Mouse (Mus musculus) neural tube, embryonic 14.5 days (tissue): ENCODE data around the gene Cdh24. TPM values are rescaled to one million over a fixed set of nuclear protein-coding genes. Genes with fewer than 3 reads are reported as not detected.

Experiments
- ATAC-seq: fragments of 200-750 bp; cut with Nextera tagmentation; 2 replicates; pipeline ENCODE4 v1.8.0; 2017; ENCODE audit warnings: low read depth, mild to moderate bottlenecking, moderate TSS enrichment, moderate library complexity
- H3K27ac ChIP-seq: fragments of 300-500 bp; sonication (generic); 2 replicates; pipeline ENCODE4 v1.5.1; 2014; ENCODE audit warnings: low read depth, mild to moderate bottlenecking, control low read depth, low read length, moderate library complexity, mixed read lengths
- H3K27me3 ChIP-seq: fragments of 300-500 bp; sonication (generic); 2 replicates; pipeline ENCODE4 v1.6.1; 2014; ENCODE audit warnings: low read length; ENCODE audit not compliant: control insufficient read depth, insufficient read depth
- H3K36me3 ChIP-seq: fragments of 300-500 bp; sonication (generic); 2 replicates; pipeline ENCODE4 v1.6.1; 2014; ENCODE audit warnings: low read length, mixed read lengths; ENCODE audit not compliant: control insufficient read depth, insufficient read depth
- H3K4me1 ChIP-seq: fragments of 300-500 bp; sonication (generic); 2 replicates; pipeline ENCODE4 v1.6.1; 2014; ENCODE audit warnings: low read length; ENCODE audit not compliant: control insufficient read depth, insufficient read depth
- H3K4me2 ChIP-seq: fragments of 300-500 bp; sonication (generic); 2 replicates; pipeline ENCODE4 v1.6.1; 2014; ENCODE audit warnings: mild to moderate bottlenecking, low read depth, low read length, control low read depth
- H3K4me3 ChIP-seq: fragments of 300-500 bp; sonication (generic); 2 replicates; pipeline ENCODE4 v1.5.1; 2014; ENCODE audit warnings: low read depth, low read length, control low read depth, mixed read lengths
- H3K9ac ChIP-seq: fragments of 300-500 bp; sonication (generic); replicated peaks from 2 replicates; pipeline ENCODE4 v1.6.1; 2014; ENCODE audit warnings: low read depth, mild to moderate bottlenecking, control low read depth, low read length, mixed read lengths
- H3K9me3 ChIP-seq: fragments of 300-500 bp; sonication (generic); 2 replicates; pipeline ENCODE4 v1.6.1; 2016; ENCODE audit warnings: low read length; ENCODE audit not compliant: control insufficient read depth
- WGBS: fragments of 180-500 bp; shearing (Covaris S2); extraction: QIAGEN DNeasy Blood & Tissue Kit; methylation state at CpG from one replicate; pipeline ENCODE4 v1.1.7; 2014; 5-methylcytosine and 5-hydroxymethylcytosine counted together
- polyA plus RNA-seq: library from polyadenylated mRNA; unstranded; fragments of >200 nt; fragmentation: Nextera tagmentation; extraction: Ambion mirVana; gene quantifications from 2 replicates; pipeline ENCODE4 v1.2.1, GENCODE M21; 2014

The Cdh24 gene
- polyA plus RNA-seq, 1 experiment from 2014 or later = 12.5 TPM

DNA sequence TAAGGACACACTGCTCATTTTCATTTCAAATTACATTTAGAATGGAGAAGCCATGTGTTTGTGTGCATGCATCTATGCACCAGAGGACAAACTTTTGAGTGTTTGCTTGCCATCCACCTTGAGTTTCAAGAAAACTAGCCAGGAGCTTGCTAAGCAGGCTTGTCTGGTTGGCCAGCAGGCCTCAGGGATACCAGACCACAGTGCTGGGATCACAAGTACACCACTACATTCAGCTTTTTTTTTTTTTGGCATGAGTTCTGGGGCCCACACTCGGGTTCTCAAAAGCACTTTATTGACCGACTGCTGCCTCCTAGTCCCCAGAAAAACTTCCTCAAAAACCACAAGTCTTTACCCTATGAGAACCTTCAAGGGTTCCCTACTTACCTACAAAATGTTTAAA lies 33.2 kb upstream of the Cdh24 start:
- no peak overlapping the region for H3K9ac ChIP-seq
- ATAC-seq = no peak

DNA sequence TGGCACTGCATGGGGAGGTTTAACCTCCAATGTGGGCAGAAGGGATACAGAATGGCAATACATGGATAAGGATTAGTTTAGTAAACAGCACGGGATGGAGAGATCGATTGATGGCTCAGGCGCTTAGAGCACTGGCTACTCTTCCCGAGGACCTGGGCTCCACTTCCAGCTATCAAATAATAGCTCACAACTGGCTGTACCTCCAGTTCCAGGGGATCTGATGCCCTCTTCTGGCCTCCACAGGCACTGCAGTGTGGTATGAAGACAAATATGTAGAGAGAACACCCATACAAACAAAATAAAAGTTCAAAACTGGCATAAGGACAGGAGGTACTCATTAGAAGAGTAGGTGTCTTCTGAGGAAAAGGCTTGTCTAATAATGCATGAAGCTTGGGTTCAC lies 28.2 kb upstream of the Cdh24 start:
- 83% methylated on average over 4 of the region's 4 CpGs for WGBS
- H3K36me3 ChIP-seq = peaks cover 37% of the 10 kb centered on the region
- H3K4me3 ChIP-seq = no peak overlapping the region
- H3K27ac ChIP-seq = no peak overlapping the region
- H3K27me3 ChIP-seq = no peaks in the 10 kb centered on the region
- no peaks in the 10 kb centered on the region for H3K9me3 ChIP-seq
- no peaks in the 10 kb centered on the region for H3K4me1 ChIP-seq
- H3K4me2 ChIP-seq = no peak overlapping the region
- ATAC-seq = no peak
- H3K9ac ChIP-seq = no peak overlapping the region

More for the DNA sequence above, 33.2 kb upstream of the Cdh24 start:
- H3K36me3 ChIP-seq = peaks cover 39% of the 10 kb centered on the region
- H3K4me1 ChIP-seq = no peaks in the 10 kb centered on the region
- no peaks in the 10 kb centered on the region for H3K9me3 ChIP-seq
- 78% methylated on average over 2 of the region's 2 CpGs for WGBS
- H3K4me2 ChIP-seq = no peak overlapping the region
- H3K4me3 ChIP-seq = no peak overlapping the region
- H3K27me3 ChIP-seq = no peaks in the 10 kb centered on the region
- no peak overlapping the region for H3K27ac ChIP-seq

- Histone ChIP-seq H3K4me3 (no peak overlapping the region), H3K36me3 (peaks cover 73% of the 10 kb centered on the region), H3K27ac (no peak overlapping the region), H3K9me3 (no peaks in the 10 kb centered on the region), H3K4me1 (no peaks in the 10 kb centered on the region), H3K27me3 (no peaks in the 10 kb centered on the region), H3K4me2 (no peak overlapping the region), H3K9ac (no peak overlapping the region)
- WGBS = 94% methylated on average over 10 of the region's 10 CpGs
- no peak for ATAC-seq
Measured at GRCm38 (mm10) chr14:54664477-54665222, 23.5 kb upstream of the Cdh24 start.

DNA sequence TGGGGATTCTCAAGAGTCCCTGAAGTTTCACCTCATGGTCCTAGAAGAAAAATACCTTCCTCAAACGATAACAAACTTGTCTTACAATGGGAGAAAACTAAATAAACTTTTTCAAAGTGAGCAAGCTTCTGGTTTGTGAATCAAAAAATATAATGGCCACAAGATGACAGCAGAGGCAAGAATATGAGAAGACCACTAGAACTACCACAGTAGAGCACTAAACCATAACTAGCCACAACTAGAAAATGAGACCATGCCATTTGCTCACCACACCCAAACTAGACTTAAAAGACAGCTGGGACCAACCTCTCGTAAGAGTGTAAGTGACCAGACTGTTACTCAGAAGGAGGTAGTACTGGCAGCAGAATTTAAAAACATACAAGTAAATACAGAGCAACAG lies 18.8 kb upstream of the Cdh24 start:
- Histone ChIP-seq H3K27me3 (no peaks in the 10 kb centered on the region), H3K4me2 (no peak overlapping the region), H3K36me3 (peaks cover 67% of the 10 kb centered on the region), H3K9me3 (no peaks in the 10 kb centered on the region), H3K9ac (no peak overlapping the region), H3K27ac (no peak overlapping the region), H3K4me3 (no peak overlapping the region), H3K4me1 (no peaks in the 10 kb centered on the region)
- ATAC-seq = no peak
- WGBS = 97% methylated on average over 2 of the region's 2 CpGs

DNA sequence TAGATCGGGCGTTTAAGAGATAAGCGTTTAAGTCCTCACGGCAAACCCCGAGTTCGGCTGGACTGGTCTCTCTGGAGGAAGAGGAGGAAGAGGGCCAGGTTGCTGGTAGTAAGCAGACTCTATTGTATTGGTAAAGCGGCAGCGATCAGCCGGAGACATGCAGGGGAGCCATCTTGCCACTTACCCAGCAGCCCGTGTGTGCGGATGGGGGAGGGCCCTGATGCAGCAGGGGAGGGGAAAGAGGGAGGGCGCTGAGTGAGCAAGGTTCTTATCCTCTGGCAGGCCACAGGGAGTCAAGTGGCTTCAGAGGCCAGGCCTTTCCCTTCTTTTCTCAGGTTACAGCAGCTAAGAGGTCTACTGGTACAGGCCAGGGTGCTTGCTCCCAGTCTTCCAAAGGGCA lies 12.3 kb upstream of the Cdh24 start:
- Histone ChIP-seq H3K4me2 (peak overlapping the region; percentile 85), H3K4me1 (peaks cover 23% of the 10 kb centered on the region), H3K36me3 (peaks cover 39% of the 10 kb centered on the region), H3K4me3 (peak overlapping the region; percentile 63), H3K9me3 (no peaks in the 10 kb centered on the region), H3K27ac (peak overlapping the region; percentile 79), H3K27me3 (no peaks in the 10 kb centered on the region), H3K9ac (peak overlapping the region; percentile 78)
- WGBS = under 1% methylated on average over 12 of the region's 12 CpGs
- ATAC-seq = peak; percentile 89

- no peak for ATAC-seq
- Histone ChIP-seq H3K9me3 (no peaks in the 10 kb centered on the region), H3K4me3 (peak overlapping the region; percentile 63), H3K27ac (peak overlapping the region; percentile 79), H3K9ac (peak overlapping the region; percentile 78), H3K4me2 (peak overlapping the region; percentile 85), H3K4me1 (peaks cover 24% of the 10 kb centered on the region), H3K36me3 (peaks cover 40% of the 10 kb centered on the region), H3K27me3 (no peaks in the 10 kb centered on the region)
- WGBS = under 1% methylated on average over 7 of the region's 7 CpGs
Measured at GRCm38 (mm10) chr14:54652787-54653186, 11.6 kb upstream of the Cdh24 start.

DNA sequence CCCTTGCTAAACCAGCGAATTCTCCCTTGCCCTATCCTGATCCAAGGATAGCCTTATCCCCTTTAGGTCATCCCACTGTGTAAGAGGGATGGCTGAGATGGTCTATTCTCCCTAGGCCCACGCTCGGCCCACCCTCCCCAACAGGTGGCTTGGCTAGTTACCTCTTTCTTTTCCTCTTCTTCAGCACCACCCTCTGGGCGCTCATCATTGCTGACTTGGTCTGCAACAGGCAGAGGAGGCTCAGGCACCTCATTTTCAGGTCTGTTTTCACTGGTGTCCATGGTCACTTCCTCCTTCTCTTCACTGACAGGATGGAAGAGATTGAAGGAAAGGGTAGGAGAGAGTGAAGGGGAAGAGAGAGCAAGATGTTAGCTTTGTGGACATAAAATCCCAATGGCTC lies 10.4 kb upstream of the Cdh24 start:
- peak overlapping the region; percentile 63; the same call in 1 of the 2 replicates for H3K4me3 ChIP-seq
- H3K36me3 ChIP-seq = peaks cover 51% of the 10 kb centered on the region
- no peak overlapping the region for H3K9ac ChIP-seq
- H3K27me3 ChIP-seq = no peaks in the 10 kb centered on the region
- WGBS = 80% methylated on average over 4 of the region's 4 CpGs
- H3K9me3 ChIP-seq = no peaks in the 10 kb centered on the region
- no peak overlapping the region for H3K27ac ChIP-seq
- H3K4me2 ChIP-seq = peak overlapping the region; percentile 6; the same call in 1 of the 2 replicates
- ATAC-seq = 0 out of 2 replicates have a peak, but pooled peaks have one; percentile 11
- H3K4me1 ChIP-seq = peaks cover 24% of the 10 kb centered on the region

- peak overlapping the region; percentile 6; the same call in 1 of the 2 replicates for H3K4me2 ChIP-seq
- no peaks in the 10 kb centered on the region for H3K27me3 ChIP-seq
- H3K4me3 ChIP-seq = no peak overlapping the region
- peaks cover 24% of the 10 kb centered on the region for H3K4me1 ChIP-seq
- no peak overlapping the region for H3K9ac ChIP-seq
- H3K36me3 ChIP-seq = peaks cover 52% of the 10 kb centered on the region
- no peak overlapping the region for H3K27ac ChIP-seq
- ATAC-seq = peak; percentile 38
- no peaks in the 10 kb centered on the region for H3K9me3 ChIP-seq
- WGBS = 69% methylated on average over 23 of the region's 23 CpGs
Measured at GRCm38 (mm10) chr14:54650621-54651454, 9.7 kb upstream of the Cdh24 start.

GRCm38 (mm10) chr14:54647900-54648299 lies 6.7 kb upstream of the Cdh24 start:
- no peak overlapping the region for H3K9ac ChIP-seq
- WGBS = 81% methylated on average over 4 of the region's 4 CpGs
- H3K36me3 ChIP-seq = peaks cover 79% of the 10 kb centered on the region
- peaks cover 24% of the 10 kb centered on the region for H3K4me1 ChIP-seq
- no peaks in the 10 kb centered on the region for H3K27me3 ChIP-seq
- no peak overlapping the region for H3K4me2 ChIP-seq
- H3K27ac ChIP-seq = no peak overlapping the region
- H3K9me3 ChIP-seq = no peaks in the 10 kb centered on the region
- H3K4me3 ChIP-seq = no peak overlapping the region
- ATAC-seq = no peak
